26 mouse cellular contexts compared by ENCODE assay signal in the genomic region with DNA sequence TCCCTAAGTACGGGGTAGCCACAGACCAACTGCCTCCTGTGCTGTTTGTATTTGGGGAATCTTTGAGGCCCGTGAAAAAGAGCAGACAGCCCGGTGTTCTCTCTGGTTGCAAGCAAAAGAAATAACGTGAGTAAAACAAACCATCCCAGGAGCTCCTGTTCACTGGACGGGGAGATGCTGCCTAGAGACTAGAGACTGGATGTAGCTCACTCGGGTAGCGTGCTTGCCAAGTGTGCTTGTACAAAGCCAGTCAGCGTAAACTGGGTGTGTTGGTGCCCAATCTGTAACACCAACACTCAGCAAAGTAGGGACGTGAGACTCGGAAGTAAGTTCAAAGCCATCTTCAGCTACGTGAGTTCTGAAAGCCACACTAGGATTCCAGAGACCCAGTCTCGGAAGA. TPM values are rescaled to one million over a fixed set of nuclear protein-coding genes. Genes with fewer than 3 reads are reported as not detected.
DNase-seq lines count a peak whose midpoint lies in the region; ATAC-seq and TF ChIP-seq lines count a peak whose summit lies in the region.
"Had no signal": no experiment of that assay in that cellular context is flagged by ENCODE, and none has a peak within 500 bp of the region (broad histone marks: within the 10 kb centered on the region; RNA-seq: fewer than 3 reads in every experiment).

No protein-coding gene starts in this region.

- H3K27me3 ChIP-seq in heart, embryonic 10.5 days (ENCODE audit: insufficient read depth, poor library complexity, severe bottlenecking): peaks cover 20% of the 10 kb centered on the region; the same call in 1 of the 2 replicates
- H3K27me3 ChIP-seq in kidney, embryonic 16.5 days (ENCODE audit: insufficient read depth, low read length): no peaks in the 10 kb centered on the region
- no peaks in the 10 kb centered on the region for H3K27me3 ChIP-seq in midbrain, embryonic 13.5 days
- H3K27me3 ChIP-seq in midbrain, embryonic 15.5 days (replicated peaks): no peaks in the 10 kb centered on the region
- no peaks in the 10 kb centered on the region for H3K27me3 ChIP-seq in heart, postnatal 0 days (ENCODE audit: control insufficient read depth, insufficient read depth, low read length)
- H3K27me3 ChIP-seq: hindbrain, embryonic 15.5 days; intestine, embryonic 15.5 days; lung, embryonic 15.5 days had no signal

- no peak overlapping the region for H3K4me2 ChIP-seq in kidney, embryonic 16.5 days (replicated peaks; ENCODE audit: low read depth, low read length)
- H3K4me2 ChIP-seq in midbrain, embryonic 13.5 days (replicated peaks): no peak overlapping the region
- H3K4me2 ChIP-seq in midbrain, embryonic 15.5 days: no peak overlapping the region
- no peak overlapping the region for H3K4me2 ChIP-seq in heart, postnatal 0 days (ENCODE audit: low read depth, low read length)
- H3K4me2 ChIP-seq: forebrain, embryonic 12.5 days; hindbrain, embryonic 15.5 days; intestine, embryonic 15.5 days; liver, embryonic 13.5 days; lung, embryonic 15.5 days had no signal

- no peak for TF ChIP-seq EP300 in heart, postnatal 0 days (IDR thresholded peaks at IDR 0.05; ENCODE audit: low read depth)

- 83% methylated on average over 12 of the region's 12 CpGs for WGBS in heart, embryonic 10.5 days
- WGBS in kidney, embryonic 16.5 days: 81% methylated on average over 12 of the region's 12 CpGs
- 83% methylated on average over 12 of the region's 12 CpGs for WGBS in midbrain, embryonic 13.5 days
- WGBS in midbrain, embryonic 15.5 days: 79% methylated on average over 12 of the region's 12 CpGs
- 71% methylated on average over 12 of the region's 12 CpGs for WGBS in heart, postnatal 0 days

- no peak for ATAC-seq in kidney, embryonic 16.5 days (ENCODE audit: low FRiP score, low TSS enrichment)
- ATAC-seq in midbrain, embryonic 13.5 days: no peak
- no peak for ATAC-seq in midbrain, embryonic 15.5 days (replicated peaks)
- no peak for ATAC-seq in heart, postnatal 0 days (ENCODE audit: insufficient read depth, low read depth)
- ATAC-seq: intestine, embryonic 15.5 days; midbrain, embryonic 16.5 days had no signal

- H3K9me3 ChIP-seq in heart, embryonic 10.5 days: no peaks in the 10 kb centered on the region
- H3K9me3 ChIP-seq in kidney, embryonic 16.5 days (ENCODE audit: low read length): no peaks in the 10 kb centered on the region
- no peaks in the 10 kb centered on the region for H3K9me3 ChIP-seq in midbrain, embryonic 13.5 days
- H3K9me3 ChIP-seq in midbrain, embryonic 15.5 days: no peaks in the 10 kb centered on the region
- no peaks in the 10 kb centered on the region for H3K9me3 ChIP-seq in heart, postnatal 0 days (replicated peaks; ENCODE audit: control insufficient read depth, low read length)
- H3K9me3 ChIP-seq: forebrain, embryonic 12.5 days; hindbrain, embryonic 15.5 days; intestine, embryonic 15.5 days; limb, embryonic 10.5 days; liver, embryonic 13.5 days; lung, embryonic 15.5 days had no signal

- no peak overlapping the region for H3K9ac ChIP-seq in kidney, embryonic 16.5 days (replicated peaks; ENCODE audit: low read length)
- 0 out of 2 replicates have a peak overlapping the region, but pooled peaks have one; percentile 14 for H3K9ac ChIP-seq in midbrain, embryonic 13.5 days (replicated peaks)
- no peak overlapping the region for H3K9ac ChIP-seq in midbrain, embryonic 15.5 days
- no peak overlapping the region for H3K9ac ChIP-seq in heart, postnatal 0 days (replicated peaks; ENCODE audit: low read depth, low read length)
- H3K9ac ChIP-seq: forebrain, embryonic 12.5 days; hindbrain, embryonic 15.5 days; intestine, embryonic 15.5 days; liver, embryonic 13.5 days; lung, embryonic 15.5 days had no signal

- no peaks in the 10 kb centered on the region for H3K36me3 ChIP-seq in heart, embryonic 10.5 days
- no peaks in the 10 kb centered on the region for H3K36me3 ChIP-seq in kidney, embryonic 16.5 days (ENCODE audit: insufficient read depth, low read length)
- H3K36me3 ChIP-seq in midbrain, embryonic 13.5 days: no peaks in the 10 kb centered on the region
- H3K36me3 ChIP-seq in midbrain, embryonic 15.5 days (replicated peaks): no peaks in the 10 kb centered on the region
- no peaks in the 10 kb centered on the region for H3K36me3 ChIP-seq in heart, postnatal 0 days (replicated peaks; ENCODE audit: control insufficient read depth, insufficient read depth, low read length)
- H3K36me3 ChIP-seq: hindbrain, embryonic 15.5 days; intestine, embryonic 15.5 days; limb, embryonic 10.5 days; liver, embryonic 13.5 days; lung, embryonic 15.5 days had no signal

- no peak for DNase-seq in heart, embryonic 10.5 days (ENCODE audit: low spot score)
- DNase-seq in heart, postnatal 4 days: no peak
- DNase-seq in kidney, adult 9 months: no peak
- no peak for DNase-seq in heart, postnatal 0 days (ENCODE audit: low spot score)
- DNase-seq in cerebellum, postnatal 10 days: no peak
- DNase-seq: B cell, adult 2 months; cerebellum, adult 18-20 months; cerebellum, postnatal 36 days; layer of hippocampus, adult 9-11 months; liver, embryonic 13.5 days; retina, postnatal 1 day; thymus, postnatal 36 days had no signal

- peak overlapping the region; percentile 72; the same call in 1 of the 2 replicates for H3K27ac ChIP-seq in heart, embryonic 10.5 days
- H3K27ac ChIP-seq in kidney, embryonic 16.5 days (ENCODE audit: low read length): peak overlapping the region; percentile 17; the same call in 1 of the 2 replicates
- H3K27ac ChIP-seq in midbrain, embryonic 13.5 days: no peak overlapping the region
- no peak overlapping the region for H3K27ac ChIP-seq in midbrain, embryonic 15.5 days
- peak overlapping the region; percentile 91 for H3K27ac ChIP-seq in heart, postnatal 0 days (ENCODE audit: low read depth)
- H3K27ac ChIP-seq: forebrain, embryonic 12.5 days; hindbrain, embryonic 15.5 days; limb, embryonic 10.5 days had no signal

- H3K4me3 ChIP-seq in heart, embryonic 10.5 days: no peak overlapping the region
- no peak overlapping the region for H3K4me3 ChIP-seq in kidney, embryonic 16.5 days (ENCODE audit: low read length)
- no peak overlapping the region for H3K4me3 ChIP-seq in midbrain, embryonic 13.5 days (replicated peaks)
- no peak overlapping the region for H3K4me3 ChIP-seq in midbrain, embryonic 15.5 days
- no peak overlapping the region for H3K4me3 ChIP-seq in heart, postnatal 0 days (ENCODE audit: low read depth, low read length)
- H3K4me3 ChIP-seq: forebrain, embryonic 12.5 days; hindbrain, embryonic 15.5 days; intestine, embryonic 15.5 days; limb, embryonic 10.5 days; liver, embryonic 13.5 days; lung, embryonic 15.5 days had no signal

- H3K4me1 ChIP-seq in heart, embryonic 10.5 days: peaks cover 11% of the 10 kb centered on the region; the same call in 1 of the 2 replicates
- peaks cover 16% of the 10 kb centered on the region for H3K4me1 ChIP-seq in kidney, embryonic 16.5 days (ENCODE audit: insufficient read depth, low read length)
- H3K4me1 ChIP-seq in midbrain, embryonic 13.5 days (replicated peaks): peaks cover 4% of the 10 kb centered on the region; the same call in 1 of the 2 replicates
- H3K4me1 ChIP-seq in midbrain, embryonic 15.5 days: no peaks in the 10 kb centered on the region
- H3K4me1 ChIP-seq in heart, postnatal 0 days (ENCODE audit: control insufficient read depth, insufficient read depth): no peaks in the 10 kb centered on the region
- H3K4me1 ChIP-seq: forebrain, embryonic 12.5 days; hindbrain, embryonic 15.5 days; intestine, embryonic 15.5 days; liver, embryonic 13.5 days had no signal

- no peak for TF ChIP-seq CTCF in heart, postnatal 0 days (IDR thresholded peaks at IDR 0.05; ENCODE audit: low read depth)

RNA-seq across cellular contexts. Expression of a gene that starts 11.4 kb away (rescaled TPM):
- polyA plus RNA-seq in heart, embryonic 10.5 days (2016; fragmentation: Nextera tagmentation; extraction: Ambion mirVana): 0.83 and 0.94 TPM in 2 replicates
- total RNA-seq in heart, postnatal 4 days (2021): 10 to 100 TPM; 32.3 to 36.2 TPM
- 1.3 and 1.8 TPM in 2 replicates for polyA plus RNA-seq in kidney, embryonic 16.5 days (2015; fragmentation: Nextera tagmentation; extraction: Ambion mirVana)
- 0.32 and 0.40 TPM in 2 replicates for polyA plus RNA-seq in midbrain, embryonic 13.5 days (2015; fragmentation: Nextera tagmentation; extraction: Ambion mirVana)
- 0.31 and 0.43 TPM in 2 replicates for polyA plus RNA-seq in midbrain, embryonic 15.5 days (2015; fragmentation: Nextera tagmentation; extraction: Ambion mirVana)
- total RNA-seq in heart, postnatal 0 days (2014; rRNA removed; ENCODE audit: low replicate concordance): 23.0 and 79.5 TPM in 2 replicates
- polyA plus RNA-seq in heart, postnatal 0 days (2015; fragmentation: Nextera tagmentation; extraction: Ambion mirVana): 22.9 and 24.0 TPM in 2 replicates

RNA-seq across cellular contexts. Expression of a gene that starts 24.4 kb away (rescaled TPM):
- polyA plus RNA-seq in heart, embryonic 10.5 days (2016; fragmentation: Nextera tagmentation; extraction: Ambion mirVana): 3.4 and 5.1 TPM in 2 replicates
- 1 to 10 TPM; 6.2 to 7.4 TPM for total RNA-seq in heart, postnatal 4 days (2021)
- polyA plus RNA-seq in kidney, embryonic 16.5 days (2015; fragmentation: Nextera tagmentation; extraction: Ambion mirVana): 7.2 and 9.0 TPM in 2 replicates
- polyA plus RNA-seq in midbrain, embryonic 13.5 days (2015; fragmentation: Nextera tagmentation; extraction: Ambion mirVana): 45.3 and 46.4 TPM in 2 replicates
- 60.1 and 62.9 TPM in 2 replicates for polyA plus RNA-seq in midbrain, embryonic 15.5 days (2015; fragmentation: Nextera tagmentation; extraction: Ambion mirVana)
- 4.9 and 8.0 TPM in 2 replicates for total RNA-seq in heart, postnatal 0 days (2014; rRNA removed; ENCODE audit: low replicate concordance)
- 1.7 and 2.2 TPM in 2 replicates for polyA plus RNA-seq in heart, postnatal 0 days (2015; fragmentation: Nextera tagmentation; extraction: Ambion mirVana)
- total RNA-seq: neutrophil, adult 5-6 weeks had no signal

RNA-seq across cellular contexts. Expression of a gene that starts 35.6 kb away (rescaled TPM):
- 19.0 and 20.1 TPM in 2 replicates for polyA plus RNA-seq in heart, embryonic 10.5 days (2016; fragmentation: Nextera tagmentation; extraction: Ambion mirVana)
- 1 to 10 TPM; 6.1 to 7.3 TPM for total RNA-seq in heart, postnatal 4 days (2021)
- polyA plus RNA-seq in kidney, embryonic 16.5 days (2015; fragmentation: Nextera tagmentation; extraction: Ambion mirVana): 14.4 and 16.4 TPM in 2 replicates
- polyA plus RNA-seq in midbrain, embryonic 13.5 days (2015; fragmentation: Nextera tagmentation; extraction: Ambion mirVana): 24.5 and 26.7 TPM in 2 replicates
- 33.4 and 36.4 TPM in 2 replicates for polyA plus RNA-seq in midbrain, embryonic 15.5 days (2015; fragmentation: Nextera tagmentation; extraction: Ambion mirVana)
- total RNA-seq in heart, postnatal 0 days (2014; rRNA removed; ENCODE audit: low replicate concordance): 6.0 and 12.1 TPM in 2 replicates
- polyA plus RNA-seq in heart, postnatal 0 days (2015; fragmentation: Nextera tagmentation; extraction: Ambion mirVana): 2.1 and 2.3 TPM in 2 replicates
- total RNA-seq: neutrophil, adult 5-6 weeks had no signal

RNA-seq across cellular contexts. Expression of a gene that starts 48.4 kb away (rescaled TPM):
- polyA plus RNA-seq in heart, embryonic 10.5 days (2016; fragmentation: Nextera tagmentation; extraction: Ambion mirVana): not detected in 2 replicates
- not detected for total RNA-seq in heart, postnatal 4 days (2021)
- polyA plus RNA-seq in kidney, embryonic 16.5 days (2015; fragmentation: Nextera tagmentation; extraction: Ambion mirVana): not detected in 2 replicates
- polyA plus RNA-seq in midbrain, embryonic 13.5 days (2015; fragmentation: Nextera tagmentation; extraction: Ambion mirVana): not detected in 2 replicates
- not detected in 2 replicates for polyA plus RNA-seq in midbrain, embryonic 15.5 days (2015; fragmentation: Nextera tagmentation; extraction: Ambion mirVana)
- not detected in 2 replicates for total RNA-seq in heart, postnatal 0 days (2014; rRNA removed; ENCODE audit: low replicate concordance)
- polyA plus RNA-seq in heart, postnatal 0 days (2015; fragmentation: Nextera tagmentation; extraction: Ambion mirVana): not detected in 2 replicates
- total RNA-seq: adrenal gland, postnatal 36 days; gastrocnemius, adult 8-10 months; heart, adult 18-20 months; left cerebral cortex, adult 8-10 months; neutrophil, adult 5-6 weeks had no signal
- polyA plus RNA-seq: forebrain, embryonic 12.5 days; hindbrain, embryonic 15.5 days; limb, embryonic 10.5 days; liver, embryonic 13.5 days; lung, embryonic 15.5 days; midbrain, embryonic 16.5 days had no signal

RNA-seq across cellular contexts. Expression of a gene that starts 54.9 kb away (rescaled TPM):
- polyA plus RNA-seq in heart, embryonic 10.5 days (2016; fragmentation: Nextera tagmentation; extraction: Ambion mirVana): 3.0 TPM in 1 of 2 replicates, not detected in the other
- not detected for total RNA-seq in heart, postnatal 4 days (2021)
- polyA plus RNA-seq in kidney, embryonic 16.5 days (2015; fragmentation: Nextera tagmentation; extraction: Ambion mirVana): not detected in 2 replicates
- not detected in 2 replicates for polyA plus RNA-seq in midbrain, embryonic 13.5 days (2015; fragmentation: Nextera tagmentation; extraction: Ambion mirVana)
- polyA plus RNA-seq in midbrain, embryonic 15.5 days (2015; fragmentation: Nextera tagmentation; extraction: Ambion mirVana): not detected in 2 replicates
- not detected in 2 replicates for total RNA-seq in heart, postnatal 0 days (2014; rRNA removed; ENCODE audit: low replicate concordance)
- polyA plus RNA-seq in heart, postnatal 0 days (2015; fragmentation: Nextera tagmentation; extraction: Ambion mirVana): not detected in 2 replicates
- total RNA-seq: adrenal gland, postnatal 36 days; gastrocnemius, adult 8-10 months; heart, adult 18-20 months; left cerebral cortex, adult 8-10 months; neutrophil, adult 5-6 weeks had no signal
- polyA plus RNA-seq: forebrain, embryonic 12.5 days; limb, embryonic 10.5 days; liver, embryonic 13.5 days; lung, embryonic 15.5 days; midbrain, embryonic 16.5 days had no signal

Comparison
In these comparisons a context has a peak if more than half of its experiments do, and no peak if none do; other contexts are left out.
1. H3K27ac ChIP-seq: peak in heart, embryonic 10.5 days (single experiment), kidney, embryonic 16.5 days (single experiment) and heart, postnatal 0 days (single experiment); none in midbrain, embryonic 13.5 days (single experiment) and midbrain, embryonic 15.5 days (single experiment).